Mouse (Mus musculus) midbrain, embryonic 12.5 days (tissue): ENCODE measurements around the gene Drp2. TPM values are rescaled to one million over a fixed set of nuclear protein-coding genes. Genes with fewer than 3 reads are reported as not detected.

ENCODE experiments used
- ATAC-seq: fragments of 200-750 bp; cut with Nextera tagmentation; 2 replicates; pipeline ENCODE4 v1.8.0; 2017; ENCODE audit warnings: low read depth, moderate TSS enrichment, moderate library complexity; ENCODE audit not compliant: low FRiP score
- H3K27ac ChIP-seq: fragments of 300-500 bp; sonication (generic); replicated peaks from 2 replicates; pipeline ENCODE4 v1.5.1; 2016; ENCODE audit warnings: mild to moderate bottlenecking
- H3K27me3 ChIP-seq: fragments of 300-500 bp; sonication (generic); 2 replicates; pipeline ENCODE4 v1.6.1; 2016; ENCODE audit warnings: mild to moderate bottlenecking
- H3K36me3 ChIP-seq: fragments of 300-500 bp; sonication (generic); 2 replicates; pipeline ENCODE4 v1.6.1; 2016
- H3K4me1 ChIP-seq: fragments of 300-500 bp; sonication (generic); 2 replicates; pipeline ENCODE4 v1.6.1; 2016
- H3K4me2 ChIP-seq: fragments of 300-500 bp; sonication (generic); replicated peaks from 2 replicates; pipeline ENCODE4 v1.6.1; 2016; ENCODE audit warnings: mild to moderate bottlenecking, moderate library complexity
- H3K4me3 ChIP-seq: fragments of 300-500 bp; sonication (generic); 2 replicates; pipeline ENCODE4 v1.5.1; 2016; ENCODE audit warnings: mild to moderate bottlenecking
- H3K9ac ChIP-seq: fragments of 300-500 bp; sonication (generic); replicated peaks from 2 replicates; pipeline ENCODE4 v1.6.1; 2016; ENCODE audit warnings: mild to moderate bottlenecking, moderate library complexity
- H3K9me3 ChIP-seq: fragments of 300-500 bp; sonication (generic); 2 replicates; pipeline ENCODE4 v1.6.1; 2016; ENCODE audit warnings: mild to moderate bottlenecking
- WGBS: fragments of 180-500 bp; shearing (Covaris S2); methylation state at CpG from one replicate; pipeline ENCODE4 v1.1.7; 2016; 5-methylcytosine and 5-hydroxymethylcytosine counted together
- polyA plus RNA-seq: library from polyadenylated mRNA; unstranded; fragments of >200 nt; fragmentation: Nextera tagmentation; extraction: Ambion mirVana; gene quantifications from 2 replicates; pipeline ENCODE4 v1.2.1, GENCODE M21; 2016

Gene Drp2
- polyA plus RNA-seq, result 13.9 and 16.4 TPM in 2 replicates

- H3K4me2 ChIP-seq, result peak within 1 kb of the TSS; percentile 52
- H3K27ac ChIP-seq, result peak within 1 kb of the TSS; percentile 73
- WGBS, result 34% methylated on average over 15 of the region's 15 CpGs
Observed at GRCm38 (mm10) chrX:134403863-134404583, at the start of gene Drp2. TSS of gene Drp2 (plus strand) at chrX:134404551.

GRCm38 (mm10) chrX:134359336-134359735, 45.0 kb upstream of the Drp2 start:
- Histone ChIP-seq H3K27ac (no peak overlapping the region), H3K9me3 (no peaks in the 10 kb centered on the region), H3K36me3 (no peaks in the 10 kb centered on the region), H3K4me2 (no peak overlapping the region), H3K4me1 (no peaks in the 10 kb centered on the region), H3K27me3 (no peaks in the 10 kb centered on the region), H3K4me3 (no peak overlapping the region), H3K9ac (no peak overlapping the region)
- ATAC-seq, result no peak
- 70% methylated on average over 4 of the region's 4 CpGs for WGBS

More at GRCm38 (mm10) chrX:134403863-134404583, at the start of gene Drp2:
- H3K9ac ChIP-seq, result peak within 1 kb of the TSS; percentile 37; the same call in 1 of the 2 replicates
- ATAC-seq, result peak; percentile 86
- no peaks in the 10 kb centered on the region for H3K9me3 ChIP-seq
- H3K36me3 ChIP-seq, result no peaks in the 10 kb centered on the region
- H3K4me3 ChIP-seq, result peak within 1 kb of the TSS; percentile 40
- H3K27me3 ChIP-seq, result peaks cover 11% of the 10 kb centered on the region; the same call in 1 of the 2 replicates
- no peaks in the 10 kb centered on the region for H3K4me1 ChIP-seq

- Histone ChIP-seq H3K4me2 (no peak overlapping the region), H3K27me3 (no peaks in the 10 kb centered on the region), H3K36me3 (no peaks in the 10 kb centered on the region), H3K9ac (no peak overlapping the region), H3K27ac (no peak overlapping the region), H3K9me3 (no peaks in the 10 kb centered on the region), H3K4me1 (no peaks in the 10 kb centered on the region), H3K4me3 (no peak overlapping the region)
- no peak for ATAC-seq
- WGBS, result 92% methylated on average over 4 of the region's 4 CpGs
Observed at GRCm38 (mm10) chrX:134362156-134362555, 42.2 kb upstream of the Drp2 start.

GRCm38 (mm10) chrX:134365421-134365820, 38.9 kb upstream of the Drp2 start:
- H3K27ac ChIP-seq, result no peak overlapping the region
- WGBS, result 69% methylated on average over 1 of the region's 1 CpGs
- no peaks in the 10 kb centered on the region for H3K36me3 ChIP-seq
- no peak overlapping the region for H3K9ac ChIP-seq
- no peaks in the 10 kb centered on the region for H3K27me3 ChIP-seq
- H3K4me2 ChIP-seq, result no peak overlapping the region
- H3K4me3 ChIP-seq, result no peak overlapping the region
- ATAC-seq, result no peak
- no peaks in the 10 kb centered on the region for H3K9me3 ChIP-seq
- no peaks in the 10 kb centered on the region for H3K4me1 ChIP-seq

DNA sequence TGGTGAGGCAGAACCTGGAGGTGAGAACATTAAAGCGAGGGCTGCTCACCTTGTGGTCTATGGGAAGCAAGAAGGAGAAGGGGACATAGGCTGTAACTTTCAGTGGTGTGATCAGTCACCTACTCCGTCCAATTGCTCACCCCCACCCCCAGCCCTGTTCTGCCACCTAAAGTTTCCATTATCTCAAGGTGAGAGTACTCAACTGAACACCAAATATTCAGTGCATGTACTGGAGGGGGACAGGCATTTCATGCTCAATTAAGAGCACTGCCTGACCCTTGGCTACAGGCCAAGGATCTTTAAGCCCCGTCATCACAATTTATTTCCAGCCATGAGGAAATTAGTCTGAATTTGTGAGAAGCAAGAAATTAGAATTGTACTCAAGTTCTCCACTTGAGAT, 37.8 kb upstream of the Drp2 start:
- H3K4me3 ChIP-seq, result no peak overlapping the region
- H3K27me3 ChIP-seq, result no peaks in the 10 kb centered on the region
- H3K4me1 ChIP-seq, result no peaks in the 10 kb centered on the region
- H3K9ac ChIP-seq, result no peak overlapping the region
- no peak for ATAC-seq
- WGBS, result 86% methylated on average over 3 of the region's 3 CpGs
- no peaks in the 10 kb centered on the region for H3K9me3 ChIP-seq
- H3K36me3 ChIP-seq, result no peaks in the 10 kb centered on the region
- no peak overlapping the region for H3K27ac ChIP-seq
- H3K4me2 ChIP-seq, result no peak overlapping the region

- H3K4me2 ChIP-seq, result no peak overlapping the region
- 17% methylated on average over 2 of the region's 2 CpGs for WGBS
- no peaks in the 10 kb centered on the region for H3K27me3 ChIP-seq
- H3K4me3 ChIP-seq, result no peak overlapping the region
- H3K36me3 ChIP-seq, result no peaks in the 10 kb centered on the region
- no peaks in the 10 kb centered on the region for H3K9me3 ChIP-seq
- ATAC-seq, result no peak
- H3K9ac ChIP-seq, result no peak overlapping the region
- no peaks in the 10 kb centered on the region for H3K4me1 ChIP-seq
- H3K27ac ChIP-seq, result no peak overlapping the region
Observed at GRCm38 (mm10) chrX:134371279-134371678, 33.1 kb upstream of the Drp2 start.

- no peak overlapping the region for H3K4me3 ChIP-seq
- H3K4me1 ChIP-seq, result no peaks in the 10 kb centered on the region
- H3K4me2 ChIP-seq, result no peak overlapping the region
- no peak overlapping the region for H3K27ac ChIP-seq
- H3K9me3 ChIP-seq, result no peaks in the 10 kb centered on the region
- no peak for ATAC-seq
- WGBS, result 81% methylated on average over 1 of the region's 1 CpGs
- no peak overlapping the region for H3K9ac ChIP-seq
- H3K36me3 ChIP-seq, result no peaks in the 10 kb centered on the region
- H3K27me3 ChIP-seq, result no peaks in the 10 kb centered on the region
Observed at GRCm38 (mm10) chrX:134374190-134374589, 30.2 kb upstream of the Drp2 start.

- ATAC-seq, result no peak
- no peak overlapping the region for H3K9ac ChIP-seq
- H3K27me3 ChIP-seq, result peaks cover 4% of the 10 kb centered on the region; the same call in 1 of the 2 replicates
- no peaks in the 10 kb centered on the region for H3K9me3 ChIP-seq
- H3K4me1 ChIP-seq, result no peaks in the 10 kb centered on the region
- no peaks in the 10 kb centered on the region for H3K36me3 ChIP-seq
- 86% methylated on average over 6 of the region's 6 CpGs for WGBS
- H3K27ac ChIP-seq, result no peak overlapping the region
- no peak overlapping the region for H3K4me2 ChIP-seq
- no peak overlapping the region for H3K4me3 ChIP-seq
Observed at GRCm38 (mm10) chrX:134384896-134385295, 19.5 kb upstream of the Drp2 start.

DNA sequence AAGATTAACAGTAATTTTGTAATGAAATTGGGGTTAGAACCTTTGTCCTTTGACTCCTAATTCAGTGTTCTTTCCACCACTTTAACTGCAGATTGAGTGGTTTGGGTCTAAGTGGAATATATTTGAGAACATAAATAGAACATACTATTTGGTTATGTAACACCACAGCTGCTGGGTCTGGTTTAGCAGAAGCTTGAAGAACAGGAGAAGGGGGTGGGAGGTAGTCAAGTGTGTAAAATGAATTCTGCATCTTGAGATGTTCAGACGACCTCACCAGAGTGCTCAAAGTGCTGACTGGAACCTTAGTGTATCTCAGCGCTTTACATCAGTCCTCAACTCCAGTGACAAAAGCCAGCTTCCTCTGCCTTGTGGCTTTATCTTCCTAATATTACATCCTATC, 5.4 kb upstream of the Drp2 start:
- 60% methylated on average over 2 of the region's 2 CpGs for WGBS
- peaks cover 6% of the 10 kb centered on the region; the same call in 1 of the 2 replicates for H3K27me3 ChIP-seq
- H3K36me3 ChIP-seq, result no peaks in the 10 kb centered on the region
- no peak overlapping the region for H3K4me2 ChIP-seq
- ATAC-seq, result no peak
- H3K4me1 ChIP-seq, result no peaks in the 10 kb centered on the region
- H3K4me3 ChIP-seq, result no peak overlapping the region
- no peak overlapping the region for H3K9ac ChIP-seq
- no peak overlapping the region for H3K27ac ChIP-seq
- no peaks in the 10 kb centered on the region for H3K9me3 ChIP-seq

DNA sequence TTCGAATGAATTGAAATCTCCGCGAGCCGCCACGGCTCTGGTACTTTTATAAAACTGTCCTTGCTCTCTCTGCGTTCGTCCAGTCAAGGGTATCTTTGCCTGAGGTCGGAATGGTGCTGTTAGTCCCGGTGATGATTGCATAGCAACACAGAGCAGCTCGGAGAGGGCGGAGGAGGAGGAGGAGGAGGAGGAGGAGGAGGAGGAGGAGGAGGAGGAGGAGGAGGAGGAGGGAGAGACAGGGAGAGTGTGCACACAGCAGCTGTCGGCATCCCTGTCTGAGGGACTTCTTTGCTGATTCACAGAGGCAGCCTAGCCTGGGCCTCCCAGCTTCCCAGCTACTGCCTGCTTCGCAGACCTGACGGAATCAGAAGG, 219 bp downstream of the Drp2 start:
- Histone ChIP-seq H3K4me2 (peak overlapping the region; percentile 52), H3K9me3 (no peaks in the 10 kb centered on the region), H3K27me3 (peaks cover 11% of the 10 kb centered on the region; the same call in 1 of the 2 replicates), H3K27ac (peak overlapping the region; percentile 73), H3K4me1 (no peaks in the 10 kb centered on the region), H3K4me3 (peak overlapping the region; percentile 40), H3K36me3 (no peaks in the 10 kb centered on the region), H3K9ac (peak overlapping the region; percentile 37; the same call in 1 of the 2 replicates)
- 25% methylated on average over 12 of the region's 14 CpGs for WGBS
- ATAC-seq, result peak; percentile 73

DNA sequence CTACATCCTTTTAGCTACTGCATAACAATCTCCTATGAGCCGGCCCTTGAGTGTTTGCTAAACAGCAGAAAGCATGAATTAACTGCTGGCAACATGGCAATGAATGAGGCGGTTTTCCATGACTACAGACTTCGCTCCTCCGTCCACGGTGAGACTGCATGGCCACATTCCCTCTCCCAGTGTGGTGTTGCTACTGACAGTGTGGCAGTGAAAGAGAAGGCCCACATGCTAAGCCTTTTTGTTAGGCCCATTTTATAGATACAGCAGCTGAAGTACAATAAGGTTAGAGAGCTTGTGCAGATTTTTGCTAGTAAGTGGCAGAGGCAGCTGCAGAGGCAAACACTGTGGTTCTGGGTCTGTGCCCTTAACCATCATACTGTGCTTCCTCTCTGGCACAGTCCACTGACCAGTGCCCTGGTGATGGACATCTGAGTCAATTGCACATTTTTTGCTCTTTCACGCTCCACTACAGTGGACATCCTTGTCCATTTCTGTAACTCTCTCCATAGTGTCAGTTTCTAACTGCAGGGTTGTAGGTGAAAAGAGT, 5.1 kb downstream of the Drp2 start:
- Histone ChIP-seq H3K4me3 (no peak overlapping the region), H3K4me1 (no peaks in the 10 kb centered on the region), H3K27ac (no peak overlapping the region), H3K27me3 (peaks cover 4% of the 10 kb centered on the region; the same call in 1 of the 2 replicates), H3K9me3 (no peaks in the 10 kb centered on the region), H3K36me3 (no peaks in the 10 kb centered on the region), H3K9ac (no peak overlapping the region), H3K4me2 (no peak overlapping the region)
- ATAC-seq, result no peak
- WGBS, result 88% methylated on average over 6 of the region's 6 CpGs

DNA sequence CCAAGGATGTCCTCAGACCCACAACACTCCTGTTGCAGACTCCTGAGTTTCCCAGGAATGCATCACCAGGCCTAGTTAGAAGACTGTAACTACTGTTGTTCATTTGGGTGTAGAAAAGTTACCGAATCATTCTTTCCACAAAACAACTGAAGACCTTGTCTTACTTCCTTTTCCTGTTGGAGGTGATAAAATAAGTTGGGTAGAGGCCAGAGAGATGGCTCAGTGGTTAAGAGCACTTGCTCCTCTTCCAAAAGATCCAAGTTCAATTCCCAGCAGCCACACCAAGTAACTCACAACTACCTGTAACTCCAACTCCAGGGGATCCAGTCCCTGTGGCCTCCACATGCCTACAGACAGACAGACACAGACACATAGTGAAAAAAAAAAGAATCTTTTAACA, 7.7 kb downstream of the Drp2 start:
- no peak overlapping the region for H3K4me3 ChIP-seq
- H3K9ac ChIP-seq, result no peak overlapping the region
- H3K4me2 ChIP-seq, result no peak overlapping the region
- H3K36me3 ChIP-seq, result no peaks in the 10 kb centered on the region
- no peak overlapping the region for H3K27ac ChIP-seq
- no peak for ATAC-seq
- no peaks in the 10 kb centered on the region for H3K4me1 ChIP-seq
- WGBS, result 93% methylated on average over 1 of the region's 1 CpGs
- no peaks in the 10 kb centered on the region for H3K9me3 ChIP-seq
- no peaks in the 10 kb centered on the region for H3K27me3 ChIP-seq
